Mouse (Mus musculus): ENCODE data around the gene Morc3.

- TF ChIP-seq GATA1 (IDR thresholded peaks at IDR 0.05; ENCODE audit: low read length) (no peak), TAL1 (IDR thresholded peaks at IDR 0.05; ENCODE audit: low read length) (no peak)
These were observed 7.1 kb upstream of the Morc3 start for GRCm38 (mm10) chr16:93824799-93825198.

Measured in erythroblast, embryonic 14.5 days (primary cell).